Mouse (Mus musculus): Measurements from ENCODE around the gene Rph3al. TPM values are rescaled to one million over a fixed set of nuclear protein-coding genes. Genes with fewer than 3 reads are reported as not detected.

Gene Rph3al
- polyA plus RNA-seq, 1 experiment: 3.8 TPM

DNA sequence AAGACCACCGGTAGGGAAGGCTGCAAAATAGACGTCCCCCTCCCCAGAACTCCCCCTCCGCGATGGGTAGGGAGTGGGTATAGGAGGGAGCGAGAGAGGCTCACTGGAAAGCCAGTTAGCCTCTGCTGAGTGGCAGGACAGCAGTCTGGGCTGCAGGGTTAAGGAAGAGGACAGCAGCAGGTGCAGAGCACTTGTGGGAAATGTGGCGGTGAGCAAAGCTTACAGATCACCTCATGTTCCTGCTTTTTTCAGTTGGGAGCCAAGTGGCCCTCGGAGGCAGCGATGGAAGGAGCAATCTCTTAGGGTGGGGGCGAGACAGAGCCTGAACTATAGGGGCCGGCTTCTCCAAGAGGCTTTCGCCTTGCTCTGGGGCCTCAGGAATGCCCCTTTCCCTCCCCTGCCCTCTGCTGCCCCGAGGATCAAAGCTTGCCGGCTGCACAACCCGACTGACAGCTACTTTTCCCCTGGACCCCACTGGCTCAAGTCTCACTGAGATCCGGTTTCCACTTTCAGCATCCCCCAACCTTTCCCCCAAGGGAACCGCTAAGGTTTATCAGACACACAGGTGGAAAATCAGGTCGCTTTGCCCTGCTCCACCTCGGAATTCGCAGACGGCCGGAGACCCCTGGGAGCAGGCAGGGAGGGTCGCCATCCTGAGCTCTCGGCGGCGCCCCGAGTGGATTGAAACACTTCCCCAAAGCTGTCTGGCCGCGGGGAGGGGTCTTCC, 27.6 kb upstream of the Rph3al start:
- Histone ChIP-seq H3K27ac (ENCODE audit: insufficient read depth, low read length) (peak overlapping the region; percentile 81), H3K27me3 (ENCODE audit: control insufficient read depth, insufficient read depth, low read length) (no peaks in the 10 kb centered on the region)

DNA sequence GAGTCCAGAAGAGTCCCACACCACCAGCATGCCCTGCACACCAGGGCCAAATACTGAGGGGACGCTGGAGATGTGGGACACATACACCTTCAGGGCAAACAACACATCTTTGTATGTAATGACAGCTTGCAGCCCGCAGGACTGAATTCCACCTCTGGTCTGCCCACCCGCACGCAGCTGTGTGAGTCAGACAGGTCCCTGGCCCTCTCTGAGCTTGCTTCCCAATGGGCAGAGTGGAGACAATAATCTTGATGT, 26.2 kb upstream of the Rph3al start:
- Histone ChIP-seq H3K4me1 (ENCODE audit: control insufficient read depth, insufficient read depth, insufficient read length) (peaks cover 2% of the 10 kb centered on the region; the same call in 1 of the 2 replicates), H3K4me3 (ENCODE audit: extremely low read depth, insufficient read depth, insufficient read length) (no peak overlapping the region), H3K27me3 (ENCODE audit: control insufficient read depth, insufficient read depth, low read length) (no peaks in the 10 kb centered on the region), H3K36me3 (ENCODE audit: control insufficient read depth, insufficient read depth, low read length) (no peaks in the 10 kb centered on the region), H3K27ac (ENCODE audit: insufficient read depth, low read length) (no peak overlapping the region)
- no peak for TF ChIP-seq CTCF (IDR thresholded peaks at IDR 0.05; ENCODE audit: extremely low read depth, insufficient read depth, insufficient read length, insufficient replicate concordance)
- TF ChIP-seq POLR2A (IDR thresholded peaks at IDR 0.05; ENCODE audit: low read depth, low read length): no peak
- 91% methylated on average over 4 of the region's 4 CpGs for WGBS
- DNase-seq (ENCODE audit: low read depth in 1 of 2, low spot score in 2 of 2): no peak

More for the DNA sequence above, 27.6 kb upstream of the Rph3al start:
- 23% methylated on average over 28 of the region's 28 CpGs for WGBS
- TF ChIP-seq CTCF (IDR thresholded peaks at IDR 0.05; ENCODE audit: extremely low read depth, insufficient read depth, insufficient read length, insufficient replicate concordance): no peak
- no peak for TF ChIP-seq POLR2A (IDR thresholded peaks at IDR 0.05; ENCODE audit: low read depth, low read length)
- peak overlapping the region; percentile 83 for H3K4me3 ChIP-seq (ENCODE audit: extremely low read depth, insufficient read depth, insufficient read length)
- H3K4me1 ChIP-seq (ENCODE audit: control insufficient read depth, insufficient read depth, insufficient read length): peaks cover 2% of the 10 kb centered on the region; the same call in 1 of the 2 replicates
- H3K36me3 ChIP-seq (ENCODE audit: control insufficient read depth, insufficient read depth, low read length): no peaks in the 10 kb centered on the region
- no peak for DNase-seq (ENCODE audit: low read depth in 1 of 2, low spot score in 2 of 2)

DNA sequence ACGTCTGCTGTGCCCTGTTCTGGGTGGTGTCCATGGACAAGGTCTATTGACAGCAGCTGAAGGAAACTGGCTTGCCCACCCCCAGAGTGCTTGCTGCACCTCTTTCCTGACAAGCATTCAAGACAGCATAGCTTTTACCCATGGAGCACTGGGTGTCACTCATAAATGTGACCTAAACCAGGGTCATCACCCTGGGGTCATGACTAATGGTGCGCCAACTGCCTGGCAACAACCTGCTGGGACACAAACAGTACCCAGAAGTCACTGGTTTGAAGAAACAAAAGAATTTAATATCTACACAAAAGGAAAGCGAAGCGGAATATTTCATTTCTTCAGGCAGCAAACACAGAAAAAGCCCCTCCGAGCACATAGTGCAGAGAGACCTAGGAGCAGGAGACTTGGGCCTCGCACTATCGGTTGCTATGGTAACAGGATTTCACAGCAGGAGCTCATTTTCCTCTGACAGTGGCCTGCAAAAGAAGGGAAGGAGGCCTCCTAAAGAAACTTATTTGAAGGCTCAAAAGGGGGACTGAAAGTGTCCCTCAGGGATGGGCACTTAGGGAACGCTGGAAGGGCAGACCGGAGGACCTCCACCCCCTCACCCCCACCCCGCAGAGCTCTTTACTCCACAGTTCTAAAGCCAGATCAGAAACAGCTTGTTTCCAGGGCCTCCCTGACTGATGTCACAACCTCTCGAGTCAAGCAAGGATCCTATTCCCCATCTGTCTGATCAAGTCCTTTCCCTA, 25.7 kb upstream of the Rph3al start:
- no peak overlapping the region for H3K27ac ChIP-seq (ENCODE audit: insufficient read depth, low read length)
- H3K4me3 ChIP-seq (ENCODE audit: extremely low read depth, insufficient read depth, insufficient read length): no peak overlapping the region
- 89% methylated on average over 11 of the region's 11 CpGs for WGBS
- no peak for TF ChIP-seq POLR2A (IDR thresholded peaks at IDR 0.05; ENCODE audit: low read depth, low read length)
- TF ChIP-seq CTCF (IDR thresholded peaks at IDR 0.05; ENCODE audit: extremely low read depth, insufficient read depth, insufficient read length, insufficient replicate concordance): no peak
- peaks cover 2% of the 10 kb centered on the region; the same call in 1 of the 2 replicates for H3K4me1 ChIP-seq (ENCODE audit: control insufficient read depth, insufficient read depth, insufficient read length)
- DNase-seq (ENCODE audit: low read depth in 1 of 2, low spot score in 2 of 2): no peak
- H3K27me3 ChIP-seq (ENCODE audit: control insufficient read depth, insufficient read depth, low read length): no peaks in the 10 kb centered on the region
- H3K36me3 ChIP-seq (ENCODE audit: control insufficient read depth, insufficient read depth, low read length): no peaks in the 10 kb centered on the region

DNA sequence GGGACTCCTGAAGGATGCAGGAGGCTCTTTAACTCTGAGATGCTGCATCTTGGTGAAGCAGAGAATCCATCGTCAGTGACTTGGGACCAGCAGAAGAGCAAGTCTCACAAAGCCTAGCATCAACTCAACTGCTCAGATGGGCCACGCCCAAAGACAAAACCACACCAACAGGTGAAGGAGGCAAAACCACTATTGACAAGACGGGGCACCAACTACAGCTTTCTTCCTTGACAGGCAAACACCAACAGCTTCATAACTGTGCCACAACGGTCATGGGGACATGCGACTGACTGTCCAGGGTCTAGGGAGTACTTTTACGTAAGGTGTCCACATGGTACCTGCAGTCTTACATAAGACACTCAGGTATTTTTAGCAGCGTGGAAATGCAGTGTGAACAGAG, 23.6 kb upstream of the Rph3al start:
- Histone ChIP-seq H3K4me1 (ENCODE audit: control insufficient read depth, insufficient read depth, insufficient read length) (peaks cover 2% of the 10 kb centered on the region; the same call in 1 of the 2 replicates), H3K4me3 (ENCODE audit: extremely low read depth, insufficient read depth, insufficient read length) (no peak overlapping the region), H3K36me3 (ENCODE audit: control insufficient read depth, insufficient read depth, low read length) (no peaks in the 10 kb centered on the region), H3K27me3 (ENCODE audit: control insufficient read depth, insufficient read depth, low read length) (no peaks in the 10 kb centered on the region), H3K27ac (ENCODE audit: insufficient read depth, low read length) (peak overlapping the region; percentile 64)
- WGBS: 72% methylated on average over 7 of the region's 7 CpGs
- DNase-seq (ENCODE audit: low read depth in 1 of 2, low spot score in 2 of 2): no peak
- no peak for TF ChIP-seq POLR2A (IDR thresholded peaks at IDR 0.05; ENCODE audit: low read depth, low read length)
- TF ChIP-seq CTCF (IDR thresholded peaks at IDR 0.05; ENCODE audit: extremely low read depth, insufficient read depth, insufficient read length, insufficient replicate concordance): no peak

DNA sequence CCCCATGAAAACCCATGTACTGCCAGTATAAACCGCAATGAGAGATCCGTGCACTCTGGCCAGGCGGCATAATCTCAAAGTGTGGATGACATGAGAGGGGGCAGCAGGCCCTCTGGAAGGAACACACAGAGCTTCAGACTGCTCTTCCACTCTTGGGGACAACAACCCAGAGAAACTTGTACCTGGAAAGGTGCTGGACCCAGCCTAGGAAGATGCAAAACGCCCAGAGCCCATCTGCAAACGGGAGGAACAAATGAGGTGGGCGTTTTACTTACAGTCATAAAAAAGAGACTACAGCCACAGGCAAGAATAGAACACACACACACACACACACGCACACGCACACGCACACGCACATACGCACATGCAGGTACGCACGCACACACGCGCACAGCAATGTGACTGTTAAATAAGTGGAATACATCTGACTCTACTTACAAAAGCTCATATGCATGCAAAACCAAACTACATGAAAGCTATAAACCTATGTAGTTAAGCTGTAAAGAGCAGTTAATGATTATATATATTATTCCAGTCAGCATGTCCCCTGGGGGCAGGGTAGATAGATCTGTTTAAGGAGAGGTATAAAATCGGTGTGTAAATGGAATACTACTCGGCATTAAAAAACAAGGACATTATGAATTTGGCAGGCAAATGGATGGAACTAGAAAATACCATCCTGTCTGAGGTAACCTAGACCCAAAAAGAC, 19.0 kb upstream of the Rph3al start:
- Histone ChIP-seq H3K4me3 (ENCODE audit: extremely low read depth, insufficient read depth, insufficient read length) (no peak overlapping the region), H3K27ac (ENCODE audit: insufficient read depth, low read length) (no peak overlapping the region), H3K36me3 (ENCODE audit: control insufficient read depth, insufficient read depth, low read length) (no peaks in the 10 kb centered on the region), H3K4me1 (ENCODE audit: control insufficient read depth, insufficient read depth, insufficient read length) (no peaks in the 10 kb centered on the region), H3K27me3 (ENCODE audit: control insufficient read depth, insufficient read depth, low read length) (no peaks in the 10 kb centered on the region)
- 87% methylated on average over 17 of the region's 17 CpGs for WGBS
- TF ChIP-seq CTCF (IDR thresholded peaks at IDR 0.05; ENCODE audit: extremely low read depth, insufficient read depth, insufficient read length, insufficient replicate concordance): no peak
- TF ChIP-seq POLR2A (IDR thresholded peaks at IDR 0.05; ENCODE audit: low read depth, low read length): no peak
- no peak for DNase-seq (ENCODE audit: low read depth in 1 of 2, low spot score in 2 of 2)

DNA sequence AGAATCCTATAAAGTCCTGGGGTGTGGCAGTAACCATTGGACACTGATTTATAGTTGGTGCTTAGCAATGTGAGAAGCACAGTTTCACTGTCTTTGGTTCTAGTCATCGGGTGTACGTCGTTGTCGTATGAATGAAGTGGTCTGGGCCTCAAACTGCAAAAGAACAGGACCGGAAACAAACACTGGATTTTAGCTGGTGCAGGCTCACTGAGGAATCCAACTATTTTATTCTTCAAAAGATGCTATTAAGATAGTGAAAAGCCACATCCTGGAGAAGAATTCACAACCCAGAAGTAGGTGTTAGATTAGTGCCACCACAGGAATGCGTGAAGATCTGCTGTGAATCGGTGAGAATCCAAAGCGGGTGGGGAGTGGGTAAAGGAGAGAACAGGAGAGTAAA, 18.4 kb upstream of the Rph3al start:
- Histone ChIP-seq H3K27me3 (ENCODE audit: control insufficient read depth, insufficient read depth, low read length) (no peaks in the 10 kb centered on the region), H3K4me1 (ENCODE audit: control insufficient read depth, insufficient read depth, insufficient read length) (no peaks in the 10 kb centered on the region), H3K27ac (ENCODE audit: insufficient read depth, low read length) (no peak overlapping the region), H3K4me3 (ENCODE audit: extremely low read depth, insufficient read depth, insufficient read length) (no peak overlapping the region), H3K36me3 (ENCODE audit: control insufficient read depth, insufficient read depth, low read length) (no peaks in the 10 kb centered on the region)
- no peak for TF ChIP-seq POLR2A (IDR thresholded peaks at IDR 0.05; ENCODE audit: low read depth, low read length)
- no peak for TF ChIP-seq CTCF (IDR thresholded peaks at IDR 0.05; ENCODE audit: extremely low read depth, insufficient read depth, insufficient read length, insufficient replicate concordance)
- DNase-seq (ENCODE audit: low read depth in 1 of 2, low spot score in 2 of 2): no peak
- 43% methylated on average over 8 of the region's 8 CpGs for WGBS
